Mouse (Mus musculus) midbrain, postnatal 0 days (tissue): ENCODE measurements around the gene Galnt15. TPM values are rescaled to one million over a fixed set of nuclear protein-coding genes. Genes with fewer than 3 reads are reported as not detected.

Experiments used
- ATAC-seq: fragments of 200-750 bp; cut with Nextera tagmentation; 2 replicates; pipeline ENCODE4 v1.8.0; 2017; ENCODE audit warnings: moderate number of reproducible peaks, mild to moderate bottlenecking, moderate TSS enrichment, moderate library complexity; ENCODE audit not compliant: low FRiP score
- DNase-seq: peaks from one replicate; pipeline ENCODE4 v3.0.0-alpha.2; 2015; ENCODE audit warnings: low spot score
- H3K27ac ChIP-seq: fragments of 300-500 bp; sonication (generic); 2 replicates; pipeline ENCODE4 v1.5.1; 2014; ENCODE audit warnings: low read depth, mild to moderate bottlenecking, low read length, mixed read lengths
- H3K27me3 ChIP-seq: fragments of 300-500 bp; sonication (generic); 2 replicates; pipeline ENCODE4 v1.6.1; 2014; ENCODE audit warnings: low read length, control low read depth, mixed read lengths; ENCODE audit not compliant: insufficient read depth
- H3K36me3 ChIP-seq: fragments of 300-500 bp; sonication (generic); 2 replicates; pipeline ENCODE4 v1.6.1; 2014; ENCODE audit warnings: low read length, control low read depth, mixed read lengths; ENCODE audit not compliant: insufficient read depth
- H3K4me1 ChIP-seq: fragments of 300-500 bp; sonication (generic); 2 replicates; pipeline ENCODE4 v1.6.1; 2014; ENCODE audit warnings: mild to moderate bottlenecking, control low read depth, antibody characterized with exemption, low read length, mixed read lengths; ENCODE audit not compliant: insufficient read depth
- H3K4me2 ChIP-seq: fragments of 300-500 bp; sonication (generic); 2 replicates; pipeline ENCODE4 v1.6.1; 2014; ENCODE audit warnings: low read depth, mild to moderate bottlenecking, low read length, mixed read lengths; ENCODE audit not compliant: poor library complexity, severe bottlenecking
- H3K4me3 ChIP-seq: fragments of 300-500 bp; sonication (generic); 2 replicates; pipeline ENCODE4 v1.5.1; 2014; ENCODE audit warnings: low read depth, mild to moderate bottlenecking, low read length, moderate library complexity
- H3K9ac ChIP-seq: fragments of 300-500 bp; sonication (generic); replicated peaks from 2 replicates; pipeline ENCODE4 v1.6.1; 2014; ENCODE audit warnings: mild to moderate bottlenecking, low read length, moderate library complexity, mixed read lengths; ENCODE audit not compliant: poor library complexity, severe bottlenecking
- H3K9me3 ChIP-seq: fragments of 300-500 bp; sonication (generic); 2 replicates; pipeline ENCODE4 v1.6.1; 2016; ENCODE audit warnings: low read length, control low read depth
- CTCF ChIP-seq: IDR thresholded peaks from 2 replicates; pipeline ENCODE4 v1.5.1; 2016; ENCODE audit warnings: antibody characterized with exemption, mild to moderate bottlenecking
- WGBS: fragments of 180-500 bp; shearing (Covaris S2); extraction: QIAGEN DNeasy Blood & Tissue Kit; methylation state at CpG from one replicate; pipeline ENCODE4 v1.1.7; 2014; 5-methylcytosine and 5-hydroxymethylcytosine counted together
- polyA plus RNA-seq: library from polyadenylated mRNA; unstranded; fragments of >200 nt; fragmentation: Nextera tagmentation; extraction: Ambion mirVana; gene quantifications from 2 replicates; pipeline ENCODE4 v1.2.1, GENCODE M21; 2015
- total RNA-seq: library from RNA; depleted of rRNA; stranded (reverse); fragments of >200 nt; gene quantifications from 2 replicates; pipeline ENCODE4 v1.2.3, GENCODE M21; 2014; rRNA removed

The Galnt15 gene
- 1.9 TPM in 2 replicates for total RNA-seq
- polyA plus RNA-seq, result 0.59 and 0.77 TPM in 2 replicates

DNA sequence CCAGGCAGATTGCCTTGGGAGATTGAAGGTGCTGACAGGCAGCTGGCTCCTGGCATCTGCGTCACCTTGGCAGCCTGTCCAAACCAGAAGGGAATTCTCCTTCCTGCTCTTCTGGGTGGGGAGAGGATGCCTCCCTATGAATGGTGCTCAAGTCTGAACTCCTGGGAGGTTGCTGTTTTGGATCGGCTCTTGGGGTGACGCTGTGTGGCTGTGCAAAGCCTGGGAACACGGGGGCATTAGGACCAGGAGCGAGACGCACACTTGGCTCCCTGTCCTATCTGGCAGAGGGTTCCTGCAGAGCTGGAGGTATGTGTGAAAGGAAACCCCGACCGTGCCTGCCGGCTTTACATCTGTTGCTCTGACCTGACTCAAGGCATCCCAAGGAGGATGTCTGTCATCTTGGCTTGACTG is at the start of gene Galnt15:
Gene Galnt15 (plus strand): TSS at position 309 of the 411 bp plus-strand sequence.
- Histone ChIP-seq H3K4me1 (no peaks in the 10 kb centered on the region; the same call in 1 of the 2 replicates), H3K4me3 (no peak within 1 kb of the TSS), H3K9ac (no peak within 1 kb of the TSS; the same call in 1 of the 2 replicates), H3K27ac (no peak within 1 kb of the TSS), H3K9me3 (no peaks in the 10 kb centered on the region), H3K27me3 (no peaks in the 10 kb centered on the region), H3K4me2 (peak within 1 kb of the TSS; percentile 20), H3K36me3 (no peaks in the 10 kb centered on the region)
- 14% methylated on average over 9 of the region's 9 CpGs for WGBS
- DNase-seq (peak; percentile 80), ATAC-seq (peak; percentile 38; the same call in 1 of the 2 replicates)
- TF ChIP-seq CTCF, result no peak

DNA sequence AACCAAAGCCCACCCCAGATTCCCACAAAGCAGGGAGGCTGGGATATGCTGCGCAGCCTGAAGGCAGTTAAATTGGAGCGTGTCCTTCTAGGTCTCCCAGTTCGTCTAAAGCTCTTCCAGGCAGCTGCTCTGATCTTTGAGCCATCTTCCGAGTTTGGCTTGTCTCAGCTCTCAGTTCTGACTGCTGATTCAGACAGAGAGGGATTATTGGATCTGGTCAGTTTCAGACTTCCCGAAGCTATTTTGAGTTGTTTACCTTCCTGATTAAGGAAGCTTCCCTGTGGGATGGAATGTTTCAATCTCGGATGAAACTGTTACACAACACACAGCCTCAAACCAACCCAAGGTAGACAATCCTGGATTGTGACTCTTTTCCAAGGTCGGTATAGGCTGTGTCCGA is 34.8 kb upstream of the Galnt15 start:
- Histone ChIP-seq H3K27me3 (no peaks in the 10 kb centered on the region), H3K27ac (no peak overlapping the region), H3K9ac (no peak overlapping the region), H3K36me3 (no peaks in the 10 kb centered on the region), H3K4me2 (no peak overlapping the region), H3K9me3 (no peaks in the 10 kb centered on the region), H3K4me3 (no peak overlapping the region), H3K4me1 (no peaks in the 10 kb centered on the region)
- TF ChIP-seq CTCF, result no peak
- ATAC-seq (no peak), DNase-seq (no peak)
- 45% methylated on average over 8 of the region's 8 CpGs for WGBS

DNA sequence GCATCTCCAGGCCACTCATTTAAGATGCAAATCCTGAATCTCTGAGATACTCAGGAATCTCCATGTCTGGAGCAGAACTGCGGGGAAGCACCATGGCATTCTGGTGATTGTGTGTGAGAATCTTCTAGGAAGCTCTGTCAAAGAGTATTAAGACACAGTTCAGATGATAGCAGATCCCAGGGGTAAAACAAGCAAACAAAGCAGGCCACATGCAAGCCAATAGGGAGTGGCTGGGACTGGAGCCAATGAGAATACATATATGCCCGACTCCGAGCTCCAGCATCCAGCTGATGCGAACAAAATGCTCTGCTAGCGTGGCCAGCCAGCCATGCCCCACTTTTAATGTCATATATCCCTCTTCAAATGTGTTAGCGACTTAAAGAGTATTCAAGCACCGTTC is 27.8 kb upstream of the Galnt15 start:
- Histone ChIP-seq H3K9ac (no peak overlapping the region), H3K9me3 (no peaks in the 10 kb centered on the region), H3K36me3 (no peaks in the 10 kb centered on the region), H3K27me3 (no peaks in the 10 kb centered on the region), H3K4me3 (no peak overlapping the region), H3K4me2 (no peak overlapping the region), H3K27ac (no peak overlapping the region), H3K4me1 (no peaks in the 10 kb centered on the region)
- whole genome bisulfite sequencing, result 58% methylated on average over 7 of the region's 7 CpGs
- ATAC-seq (no peak), DNase-seq (peak; percentile 54)
- TF ChIP-seq CTCF, result no peak

DNA sequence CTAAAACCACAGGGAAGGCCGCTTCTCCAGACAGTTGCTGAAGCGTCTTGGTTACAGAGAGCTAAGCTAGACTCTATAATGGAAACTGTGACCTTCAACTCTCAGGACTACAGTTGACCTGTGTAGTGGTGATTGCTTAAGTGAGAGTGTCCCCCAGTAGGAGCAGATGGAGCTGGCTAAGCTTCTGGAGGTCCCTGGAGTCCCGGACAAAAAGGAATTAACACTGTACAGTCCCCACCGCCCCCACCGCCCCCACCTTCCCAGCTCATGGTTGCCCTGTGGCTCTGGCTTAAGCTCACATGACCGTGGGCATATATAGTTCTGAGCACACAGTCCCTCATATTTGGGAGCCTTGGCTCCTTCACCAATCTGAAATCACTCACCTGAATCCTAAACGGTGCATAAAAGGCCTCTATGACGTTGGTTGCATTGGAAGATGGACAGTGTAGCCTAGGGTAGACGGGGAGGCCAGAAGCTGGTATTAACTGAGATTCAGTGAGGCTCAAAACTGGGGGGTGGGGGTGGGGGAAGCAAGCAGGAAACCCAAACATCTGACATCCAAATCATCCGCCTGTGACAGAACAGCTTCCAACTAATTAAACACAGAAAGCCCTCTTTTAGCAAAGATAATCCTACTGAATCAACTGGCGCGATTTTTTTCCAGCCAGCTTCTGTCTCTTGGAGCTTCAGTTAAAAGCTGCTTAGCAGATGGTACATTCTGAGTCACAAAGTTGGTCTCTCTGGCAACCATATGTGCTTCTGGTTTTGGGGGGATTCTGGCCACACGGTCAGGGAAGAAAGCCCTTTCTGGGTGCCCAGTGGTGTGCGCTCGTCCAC is 26.1 kb upstream of the Galnt15 start:
- 47% methylated on average over 15 of the region's 15 CpGs for WGBS
- Histone ChIP-seq H3K36me3 (no peaks in the 10 kb centered on the region), H3K9ac (no peak overlapping the region), H3K27me3 (no peaks in the 10 kb centered on the region), H3K9me3 (no peaks in the 10 kb centered on the region), H3K27ac (peak overlapping the region; percentile 26; the same call in 1 of the 2 replicates), H3K4me1 (no peaks in the 10 kb centered on the region), H3K4me2 (no peak overlapping the region), H3K4me3 (no peak overlapping the region)
- DNase-seq (peak; percentile 77), ATAC-seq (no peak)
- TF ChIP-seq CTCF, result no peak

DNA sequence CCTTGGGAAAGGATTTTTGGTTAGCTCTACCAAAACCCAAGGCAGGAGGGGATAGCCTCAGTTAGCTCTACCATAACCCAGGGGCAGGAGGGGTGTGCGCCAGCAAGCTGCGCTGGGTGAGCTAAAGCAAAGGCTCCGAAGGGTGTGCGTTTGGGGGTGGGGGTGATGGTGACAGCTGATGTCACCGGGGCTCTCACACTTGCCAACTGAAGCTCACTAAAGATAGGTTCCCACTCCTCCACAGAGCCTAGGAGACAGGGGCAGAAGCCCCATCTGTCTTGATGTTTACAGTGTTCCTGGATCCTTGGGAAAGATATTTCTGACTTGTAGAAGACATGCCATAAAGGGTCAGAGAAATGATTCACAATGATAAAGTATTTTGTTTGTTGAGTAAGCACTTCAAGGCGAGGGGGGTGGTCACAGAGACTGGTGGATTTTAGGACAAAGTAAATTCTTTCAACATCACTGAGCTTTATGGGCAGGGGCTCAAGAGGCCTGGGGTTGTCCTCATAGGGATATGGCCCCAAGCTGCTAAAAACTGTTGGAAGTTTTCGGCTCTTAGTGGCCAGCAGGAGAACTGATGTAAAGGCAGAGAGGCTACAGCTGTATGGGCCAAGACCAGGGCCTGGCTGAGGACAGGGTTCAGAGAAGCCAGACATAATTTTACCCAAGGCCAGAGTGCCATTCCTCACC is 24.7 kb upstream of the Galnt15 start:
- ATAC-seq (no peak), DNase-seq (no peak)
- Histone ChIP-seq H3K9ac (no peak overlapping the region), H3K9me3 (no peaks in the 10 kb centered on the region), H3K27ac (no peak overlapping the region), H3K4me3 (no peak overlapping the region), H3K27me3 (no peaks in the 10 kb centered on the region), H3K4me2 (no peak overlapping the region), H3K4me1 (no peaks in the 10 kb centered on the region), H3K36me3 (no peaks in the 10 kb centered on the region)
- 77% methylated on average over 7 of the region's 7 CpGs for WGBS
- no peak for TF ChIP-seq CTCF
